Mouse (Mus musculus) Patski (cell line): ENCODE measurements at regions not wholly inside any gene's neighbourhood (a gene's known extent, or its start where the extent isn't known, plus 50 kb on each side); places are given as distances from the start of the nearest gene placed in this dataset.

Experiments used
- ATAC-seq: fragments of 100-300 bp; one replicate; pipeline ENCODE4 v1.8.0; 2021
- CTCF ChIA-PET: fragments of 350-600 bp; sonication (Branson Sonifier 250); formaldehyde crosslinking; loops from one replicate; lab custom pipeline; 2022; ENCODE audit warnings: inconsistent platforms; lab: Charles Lee
- POLR2A ChIA-PET: fragments of 350-600 bp; sonication (Branson Sonifier 250); formaldehyde crosslinking; loops from one replicate; lab custom pipeline; 2022; ENCODE audit warnings: antibody characterized with exemption, inconsistent platforms; lab: Charles Lee
- DNase-seq: peaks from one replicate; pipeline ENCODE4 v3.0.0-alpha.2; 2011; ENCODE audit warnings: low read depth, low spot score
- H3K27me3 ChIP-seq: fragments of 371-371 bp; one replicate; pipeline ENCODE4 v1.5.1; 2021
- CTCF ChIP-seq: fragments of 100-300 bp; IDR thresholded peaks from one replicate; pipeline ENCODE4 v1.5.1; 2021
- in situ Hi-C: fragments of 300-500 bp; cut with MboI; formaldehyde crosslinking; loops from 3 replicates; pipeline ENCODE4 v1.11.1; 2018; ENCODE audit warnings: low pct_unique_long_range_greater_than_20kb, mixed read lengths

DNA sequence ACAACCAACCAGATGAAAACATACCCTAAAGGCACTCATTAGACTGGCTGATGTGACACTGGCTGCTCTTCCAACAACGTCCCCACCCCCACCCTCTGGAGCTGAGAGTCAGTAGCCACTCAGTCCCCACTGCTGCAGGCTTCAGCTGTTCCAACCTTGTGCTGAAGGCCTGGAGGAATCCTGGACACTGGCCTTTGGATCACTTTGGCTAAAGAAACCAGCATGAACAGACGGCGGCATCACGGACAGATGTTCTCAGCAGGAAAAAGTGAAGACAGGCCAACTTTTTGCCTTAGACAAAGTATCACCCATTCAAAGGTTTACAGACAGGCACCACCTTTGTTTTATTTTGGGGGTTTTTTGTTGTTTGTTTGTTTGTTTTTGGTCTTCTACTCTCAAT, 125.8 kb upstream of the Mgat5 start:
- ChIA-PET POLR2A (interaction anchor here (0.6 kb wide), 1 partner anchor 1522 kb away, joined by 3 read pairs; no protein-coding TSS in a partner anchor), CTCF (no interaction called here)
- peaks cover 7% of the 10 kb centered on the region for H3K27me3 ChIP-seq
- DNase-seq = no peak
- no peak for TF ChIP-seq CTCF
- in situ Hi-C loops = no loop called here
- no peak for ATAC-seq

- no peaks in the 10 kb centered on the region for H3K27me3 ChIP-seq
- no peak for DNase-seq
- CTCF ChIA-PET = no interaction called here
- TF ChIP-seq CTCF = no peak
- no peak for ATAC-seq
- POLR2A ChIA-PET = no interaction called here
- in situ Hi-C loops = no loop called here
Observed at GRCm38 (mm10) chr1:127062430-127062829, 142.4 kb upstream of the Mgat5 start.

DNA sequence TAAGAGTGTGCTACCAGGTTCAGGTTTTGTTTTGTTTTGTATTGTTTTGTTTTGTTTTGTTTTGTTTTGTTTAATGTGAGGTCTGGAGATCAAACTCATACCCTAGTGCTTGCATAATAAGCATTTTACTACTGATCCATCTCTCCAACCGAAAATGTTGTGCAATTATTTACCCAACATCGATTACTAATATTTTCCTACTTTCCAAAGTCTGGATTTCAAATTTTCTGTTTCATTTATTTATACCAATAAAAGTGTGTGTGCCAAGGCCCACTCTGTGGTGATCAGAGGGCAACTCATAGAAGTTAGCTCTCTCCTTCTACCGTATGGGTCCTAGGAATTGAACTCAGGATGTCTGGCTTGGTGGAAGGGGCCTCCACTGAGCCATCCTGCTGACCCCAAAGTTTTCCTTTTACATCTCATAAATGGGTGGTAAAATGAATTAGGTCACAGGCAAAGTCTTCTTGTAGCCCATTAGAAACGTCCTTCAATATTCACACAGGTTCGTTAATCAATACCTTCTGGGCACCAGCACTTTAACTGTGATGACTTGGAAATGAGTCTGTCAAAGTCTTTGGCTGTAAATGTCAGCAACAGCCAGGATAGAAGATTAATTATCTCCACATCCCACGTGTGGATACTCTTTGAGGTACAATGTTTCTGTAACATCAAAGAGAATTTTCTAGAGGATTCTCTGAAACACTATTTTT, 158.9 kb upstream of the Mgat5 start:
- in situ Hi-C loops = no loop called here
- ATAC-seq = no peak

GRCm38 (mm10) chr1:127034748-127035147, 170.1 kb upstream of the Mgat5 start:
- DNase-seq (no peak), ATAC-seq (no peak)
- in situ Hi-C loops = no loop called here
- ChIA-PET POLR2A (no interaction called here), CTCF (no interaction called here)
- TF ChIP-seq CTCF = no peak
- peaks cover 10% of the 10 kb centered on the region for H3K27me3 ChIP-seq

More for the DNA sequence above, 158.9 kb upstream of the Mgat5 start:
- ChIA-PET CTCF (interaction anchor here (1.1 kb wide), 1 partner anchor 15 kb away, joined by 3 read pairs; no protein-coding TSS in a partner anchor), POLR2A (no interaction called here)
- no peak for DNase-seq
- H3K27me3 ChIP-seq = peaks cover 3% of the 10 kb centered on the region
- no peak for TF ChIP-seq CTCF

DNA sequence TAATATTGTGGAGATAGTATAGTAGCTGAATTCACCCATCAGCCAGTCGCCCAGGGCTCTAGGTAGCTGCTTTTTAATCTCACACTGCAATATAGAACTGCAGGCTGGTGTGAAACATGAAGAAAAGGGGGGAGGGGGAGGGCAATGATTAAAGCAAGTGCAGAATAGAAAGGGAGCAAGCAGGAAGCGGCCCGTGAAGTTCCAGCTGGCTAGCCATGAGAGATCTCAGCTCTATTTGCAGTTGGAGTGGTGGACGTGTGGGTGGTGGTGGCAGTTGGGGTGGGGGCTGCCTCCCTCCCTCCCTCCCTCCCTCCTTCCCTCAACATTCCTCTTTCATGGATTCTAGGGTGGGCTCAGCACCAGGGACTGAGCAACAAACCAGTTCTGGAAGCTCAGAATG, 173.3 kb upstream of the Mgat5 start:
- H3K27me3 ChIP-seq = peaks cover 24% of the 10 kb centered on the region
- ATAC-seq (no peak), DNase-seq (no peak)
- ChIA-PET POLR2A (no interaction called here), CTCF (interaction anchor here (1.5 kb wide), 1 partner anchor 15 kb away, joined by 3 read pairs; no protein-coding TSS in a partner anchor)
- in situ Hi-C loops = no loop called here
- TF ChIP-seq CTCF = no peak

DNA sequence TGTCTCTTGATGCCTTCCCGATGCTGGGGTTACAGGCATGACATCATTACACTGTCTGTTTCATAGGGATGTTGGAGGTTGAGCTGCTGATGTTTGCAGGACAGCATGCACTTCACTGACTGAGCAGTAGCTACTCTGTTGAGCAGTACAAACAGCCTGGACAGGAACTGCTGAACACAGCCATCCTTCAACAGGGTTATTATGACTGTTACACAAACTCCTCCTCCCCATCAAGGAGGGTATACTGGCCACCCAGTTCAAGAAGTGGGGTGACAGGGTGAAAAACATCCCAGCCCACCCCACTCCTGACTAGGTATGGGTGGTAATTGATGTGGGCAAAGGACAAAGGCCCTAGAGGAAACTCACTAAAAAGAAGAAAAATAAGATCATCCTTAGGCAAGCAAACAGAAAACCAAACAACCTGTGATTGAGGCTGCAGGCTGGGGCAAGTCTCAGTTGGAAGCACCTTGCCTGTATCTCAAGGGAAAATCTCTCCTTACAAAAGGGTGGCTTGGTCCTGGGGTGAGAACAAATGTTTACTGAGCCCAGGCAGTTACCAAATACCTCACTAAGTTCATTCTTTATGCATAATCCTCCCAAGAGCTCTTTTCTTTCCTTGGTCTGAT, 175.8 kb upstream of the Mgat5 start:
- ChIA-PET CTCF (no interaction called here), POLR2A (no interaction called here)
- ATAC-seq = no peak

GRCm38 (mm10) chr1:127023100-127023499, 181.7 kb upstream of the Mgat5 start:
- in situ Hi-C loops = no loop called here
- DNase-seq = no peak
- CTCF ChIA-PET = no interaction called here
- no peak for ATAC-seq
- no peak for TF ChIP-seq CTCF
- POLR2A ChIA-PET = no interaction called here
- peaks cover 8% of the 10 kb centered on the region for H3K27me3 ChIP-seq

More for the DNA sequence above, 175.8 kb upstream of the Mgat5 start:
- no peak for DNase-seq
- in situ Hi-C loops = no loop called here
- no peak for TF ChIP-seq CTCF
- peaks cover 24% of the 10 kb centered on the region for H3K27me3 ChIP-seq

DNA sequence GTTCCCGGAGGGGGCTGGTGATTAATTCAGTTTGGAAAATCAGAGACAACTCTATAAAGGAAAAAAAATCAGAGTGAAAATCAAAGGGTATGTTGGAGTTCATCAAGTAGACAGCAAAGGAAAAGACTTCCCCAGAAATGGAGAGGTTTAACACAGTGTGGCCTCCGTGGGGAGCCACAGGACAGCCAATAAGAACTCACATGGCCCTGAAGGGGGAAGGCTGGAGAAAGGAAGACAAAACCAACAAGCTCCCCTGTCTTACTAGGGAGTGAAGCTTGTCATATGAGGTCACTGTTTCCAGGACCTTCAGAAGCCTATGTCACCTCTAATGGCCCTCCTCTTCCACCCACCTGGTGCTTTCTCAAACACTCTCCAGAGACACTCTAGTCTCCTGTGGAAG, 187.1 kb upstream of the Nckap5 start:
- TF ChIP-seq CTCF = peak; percentile 32
- DNase-seq (no peak), ATAC-seq (no peak)
- ChIA-PET POLR2A (no interaction called here), CTCF (no interaction called here)
- in situ Hi-C loops = loop anchor here (10.0 kb wide), 3 partner anchors 187 to 467 kb away; partner anchors contain the start of gene Mgat5
- H3K27me3 ChIP-seq = peaks cover 9% of the 10 kb centered on the region

DNA sequence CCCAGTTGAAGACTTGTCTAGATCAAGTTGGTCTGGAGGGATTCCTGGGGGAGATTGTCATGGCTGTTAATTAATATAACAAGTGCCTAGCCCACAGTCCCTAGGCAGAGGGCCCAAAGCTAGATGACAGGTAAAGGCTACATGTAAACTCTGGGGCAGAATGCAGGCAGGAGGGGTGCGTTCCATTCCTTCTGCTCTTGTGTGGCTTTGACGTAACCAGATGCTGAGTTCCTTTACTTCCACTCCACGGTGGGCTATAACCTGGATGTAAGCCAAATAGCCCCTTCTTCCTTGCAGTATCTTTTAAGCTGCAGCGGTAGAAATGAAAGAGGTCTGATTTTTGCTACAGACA, 185.3 kb upstream of the Nckap5 start:
- ATAC-seq = no peak
- in situ Hi-C loops = loop anchor here (10.0 kb wide), 3 partner anchors 189 to 469 kb away; partner anchors contain the start of gene Mgat5
- POLR2A ChIA-PET = no interaction called here

GRCm38 (mm10) chr1:127015042-127015893, 184.7 kb upstream of the Nckap5 start:
- DNase-seq = no peak
- H3K27me3 ChIP-seq = peaks cover 4% of the 10 kb centered on the region
- TF ChIP-seq CTCF = no peak
- in situ Hi-C loops = loop anchor here (10.0 kb wide), 3 partner anchors 190 to 470 kb away; partner anchors contain the start of gene Mgat5
- no peak for ATAC-seq
- POLR2A ChIA-PET = no interaction called here
- CTCF ChIA-PET = interaction anchor here (1.0 to 1.6 kb wide), 3 partner anchors 22 to 462 kb away, joined by 3 to 4 read pairs (median 4); no protein-coding TSS in a partner anchor

More for the DNA sequence above, 185.3 kb upstream of the Nckap5 start:
- DNase-seq = no peak
- H3K27me3 ChIP-seq = peaks cover 4% of the 10 kb centered on the region
- TF ChIP-seq CTCF = no peak
- CTCF ChIA-PET = interaction anchor here (1.0 to 1.6 kb wide), 2 partner anchors 23 to 48 kb away, joined by 3 to 4 read pairs; no protein-coding TSS in a partner anchor
